In the genomic region with DNA sequence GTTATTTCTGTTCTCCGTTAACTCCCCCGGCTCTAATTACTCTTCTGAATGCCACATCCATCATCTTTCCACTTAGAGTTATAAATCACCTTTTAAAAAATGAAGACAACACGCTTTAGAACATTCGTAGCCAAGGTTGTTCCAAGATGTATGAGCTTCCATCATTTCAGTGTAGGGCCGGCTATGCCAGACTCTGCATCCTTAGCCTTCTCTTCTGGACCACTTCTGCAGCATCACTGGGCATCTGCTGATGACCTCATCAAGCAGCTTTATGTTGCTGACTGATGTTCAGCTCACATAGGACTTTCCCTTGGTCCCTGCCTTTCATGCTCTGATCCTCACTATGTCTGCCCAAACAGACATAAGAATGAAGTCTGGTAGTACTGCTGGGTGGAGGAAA, we compare ENCODE assay signal across 25 mouse cellular contexts. TPM values are rescaled to one million over a fixed set of nuclear protein-coding genes. Genes with fewer than 3 reads are reported as not detected.
"Had no signal": no experiment of that assay in that cellular context is flagged by ENCODE, and none has a peak within 500 bp of the region (broad histone marks: within the 10 kb centered on the region; RNA-seq: fewer than 3 reads in every experiment).

A gene (plus strand): TSS at position 301 of the 400 bp plus-strand sequence.

- H3K36me3 ChIP-seq: neural tube, embryonic 12.5 days; neural tube, embryonic 13.5 days; neural tube, embryonic 15.5 days; stomach, embryonic 15.5 days had no signal

- H3K27ac ChIP-seq: neural tube, embryonic 12.5 days; neural tube, embryonic 13.5 days; neural tube, embryonic 15.5 days; stomach, embryonic 15.5 days; stomach, postnatal 0 days had no signal

- H3K27me3 ChIP-seq: neural tube, embryonic 12.5 days; neural tube, embryonic 13.5 days; neural tube, embryonic 15.5 days; stomach, embryonic 15.5 days had no signal

- H3K4me3 ChIP-seq: neural tube, embryonic 12.5 days; neural tube, embryonic 13.5 days; neural tube, embryonic 15.5 days; stomach, embryonic 15.5 days had no signal

- H3K4me1 ChIP-seq: neural tube, embryonic 12.5 days; neural tube, embryonic 13.5 days; neural tube, embryonic 15.5 days; stomach, embryonic 15.5 days had no signal

- DNase-seq: retina, postnatal 1 day; right cerebral cortex, adult 18-20 months; right cerebral cortex, postnatal 14 days; right cerebral cortex, postnatal 25 days; right cerebral cortex, postnatal 4 days; spleen, adult 18-20 months; thymus, adult 18-20 months; thymus, adult 2 months; thymus, postnatal 14 days; thymus, postnatal 25 days; thymus, postnatal 36 days; thymus, postnatal 4 days had no signal

RNA-seq across cellular contexts. Expression of the gene that starts here (rescaled TPM):
- polyA plus RNA-seq: neural tube, embryonic 11.5 days; neural tube, embryonic 12.5 days; neural tube, embryonic 13.5 days; neural tube, embryonic 14.5 days; neural tube, embryonic 15.5 days; small intestine, adult 2 months; spleen, adult 2 months; stomach, embryonic 14.5 days; stomach, embryonic 15.5 days; stomach, embryonic 16.5 days; stomach, postnatal 0 days; thymus, adult 2 months; thymus, postnatal 0 days; urinary bladder, adult 2 months had no signal
